Mouse (Mus musculus): ENCODE measurements around the gene Gm3336.

DNA sequence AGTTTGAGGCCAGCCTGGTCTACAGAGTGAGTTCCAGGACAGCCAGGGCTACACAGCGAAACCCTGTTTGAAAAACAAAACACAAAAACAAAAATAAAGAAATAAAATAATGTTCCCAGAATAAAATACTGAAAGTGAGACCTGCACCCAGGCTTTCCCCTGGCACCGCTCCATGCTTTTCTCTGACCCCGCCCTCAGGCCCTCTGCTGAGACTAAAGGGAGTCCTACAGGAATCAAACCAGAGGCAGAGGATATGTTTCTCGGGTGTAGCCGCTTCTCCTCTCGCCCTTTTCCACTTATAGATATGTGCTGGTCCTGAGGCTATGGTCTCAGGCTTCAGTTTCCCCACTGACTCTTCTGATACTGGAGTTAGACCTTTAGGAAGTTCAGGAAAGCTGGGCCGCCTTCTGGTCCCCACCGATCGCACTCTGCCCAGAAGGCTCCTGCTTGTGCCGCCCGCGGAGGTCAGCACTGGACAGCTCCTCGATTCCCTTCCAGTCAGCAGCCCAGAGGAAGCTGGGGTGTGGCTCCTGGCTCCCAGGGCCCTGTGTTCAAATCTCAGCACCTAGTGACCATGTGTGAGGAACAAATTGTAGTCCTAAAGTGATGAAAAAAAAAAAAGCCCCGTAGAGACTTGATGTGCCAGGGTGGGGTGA, 7.6 kb downstream of the Gm3336 start:
- no peak for TF ChIP-seq ZC3H11A (IDR thresholded peaks at IDR 0.05; ENCODE audit: borderline replicate concordance, low read depth, low read length)
- TF ChIP-seq ZNF384 (IDR thresholded peaks at IDR 0.05; ENCODE audit: low read depth, low read length): no peak
- TF ChIP-seq MAFK (IDR thresholded peaks at IDR 0.05; ENCODE audit: insufficient read depth, low read depth, low read length): no peak
- no peak for TF ChIP-seq HCFC1 (IDR thresholded peaks at IDR 0.05; ENCODE audit: borderline replicate concordance, insufficient read depth, low read length)

Data from ES-E14 (cell line).